Mouse (Mus musculus) midbrain, postnatal 0 days (tissue): ENCODE results near the gene Ifnar1. TPM values are rescaled to one million over a fixed set of nuclear protein-coding genes. Genes with fewer than 3 reads are reported as not detected.

ENCODE experiments used
- ATAC-seq: fragments of 200-750 bp; cut with Nextera tagmentation; 2 replicates; pipeline ENCODE4 v1.8.0; 2017; ENCODE audit warnings: moderate number of reproducible peaks, mild to moderate bottlenecking, moderate TSS enrichment, moderate library complexity; ENCODE audit not compliant: low FRiP score
- DNase-seq: peaks from one replicate; pipeline ENCODE4 v3.0.0-alpha.2; 2015; ENCODE audit warnings: low spot score
- H3K27ac ChIP-seq: fragments of 300-500 bp; sonication (generic); 2 replicates; pipeline ENCODE4 v1.5.1; 2014; ENCODE audit warnings: low read depth, mild to moderate bottlenecking, low read length, mixed read lengths
- H3K27me3 ChIP-seq: fragments of 300-500 bp; sonication (generic); 2 replicates; pipeline ENCODE4 v1.6.1; 2014; ENCODE audit warnings: low read length, control low read depth, mixed read lengths; ENCODE audit not compliant: insufficient read depth
- H3K36me3 ChIP-seq: fragments of 300-500 bp; sonication (generic); 2 replicates; pipeline ENCODE4 v1.6.1; 2014; ENCODE audit warnings: low read length, control low read depth, mixed read lengths; ENCODE audit not compliant: insufficient read depth
- H3K4me1 ChIP-seq: fragments of 300-500 bp; sonication (generic); 2 replicates; pipeline ENCODE4 v1.6.1; 2014; ENCODE audit warnings: mild to moderate bottlenecking, control low read depth, antibody characterized with exemption, low read length, mixed read lengths; ENCODE audit not compliant: insufficient read depth
- H3K4me2 ChIP-seq: fragments of 300-500 bp; sonication (generic); 2 replicates; pipeline ENCODE4 v1.6.1; 2014; ENCODE audit warnings: low read depth, mild to moderate bottlenecking, low read length, mixed read lengths; ENCODE audit not compliant: poor library complexity, severe bottlenecking
- H3K4me3 ChIP-seq: fragments of 300-500 bp; sonication (generic); 2 replicates; pipeline ENCODE4 v1.5.1; 2014; ENCODE audit warnings: low read depth, mild to moderate bottlenecking, low read length, moderate library complexity
- H3K9ac ChIP-seq: fragments of 300-500 bp; sonication (generic); replicated peaks from 2 replicates; pipeline ENCODE4 v1.6.1; 2014; ENCODE audit warnings: mild to moderate bottlenecking, low read length, moderate library complexity, mixed read lengths; ENCODE audit not compliant: poor library complexity, severe bottlenecking
- H3K9me3 ChIP-seq: fragments of 300-500 bp; sonication (generic); 2 replicates; pipeline ENCODE4 v1.6.1; 2016; ENCODE audit warnings: low read length, control low read depth
- CTCF ChIP-seq: IDR thresholded peaks from 2 replicates; pipeline ENCODE4 v1.5.1; 2016; ENCODE audit warnings: antibody characterized with exemption, mild to moderate bottlenecking
- WGBS: fragments of 180-500 bp; shearing (Covaris S2); extraction: QIAGEN DNeasy Blood & Tissue Kit; methylation state at CpG from one replicate; pipeline ENCODE4 v1.1.7; 2014; 5-methylcytosine and 5-hydroxymethylcytosine counted together
- polyA plus RNA-seq: library from polyadenylated mRNA; unstranded; fragments of >200 nt; fragmentation: Nextera tagmentation; extraction: Ambion mirVana; gene quantifications from 2 replicates; pipeline ENCODE4 v1.2.1, GENCODE M21; 2015
- total RNA-seq: library from RNA; depleted of rRNA; stranded (reverse); fragments of >200 nt; gene quantifications from 2 replicates; pipeline ENCODE4 v1.2.3, GENCODE M21; 2014

The Ifnar1 gene
- total and polyA plus RNA-seq, 2 experiments from 2014 or later = 32.4 to 61.1 TPM

DNA sequence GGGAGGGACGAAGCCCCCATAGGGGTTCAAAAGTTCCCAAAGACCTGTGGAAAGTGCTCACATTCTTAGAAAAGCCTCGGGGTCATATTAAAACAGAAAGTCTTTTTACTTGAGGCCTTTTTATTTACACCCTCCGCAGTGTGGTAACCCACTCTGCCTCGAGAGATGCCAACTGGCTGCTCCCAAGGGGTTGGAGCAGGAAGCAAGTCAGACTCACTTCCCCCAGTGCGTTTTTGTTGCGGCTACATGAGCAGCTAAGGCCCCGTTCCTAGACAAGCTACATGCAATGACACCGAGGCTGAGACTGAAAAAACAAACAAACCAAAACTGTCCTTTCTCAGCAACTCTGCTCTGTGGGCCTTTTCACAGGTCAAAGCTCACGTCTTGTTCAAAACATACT lies 53.5 kb downstream of the Ifnar1 start:
- 76% methylated on average over 9 of the region's 9 CpGs for WGBS
- Histone ChIP-seq H3K9ac (no peak overlapping the region), H3K27me3 (no peaks in the 10 kb centered on the region), H3K4me3 (no peak overlapping the region), H3K9me3 (no peaks in the 10 kb centered on the region), H3K4me1 (no peaks in the 10 kb centered on the region), H3K36me3 (no peaks in the 10 kb centered on the region), H3K4me2 (no peak overlapping the region), H3K27ac (no peak overlapping the region)
- TF ChIP-seq CTCF = no peak
- ATAC-seq (no peak), DNase-seq (no peak)

DNA sequence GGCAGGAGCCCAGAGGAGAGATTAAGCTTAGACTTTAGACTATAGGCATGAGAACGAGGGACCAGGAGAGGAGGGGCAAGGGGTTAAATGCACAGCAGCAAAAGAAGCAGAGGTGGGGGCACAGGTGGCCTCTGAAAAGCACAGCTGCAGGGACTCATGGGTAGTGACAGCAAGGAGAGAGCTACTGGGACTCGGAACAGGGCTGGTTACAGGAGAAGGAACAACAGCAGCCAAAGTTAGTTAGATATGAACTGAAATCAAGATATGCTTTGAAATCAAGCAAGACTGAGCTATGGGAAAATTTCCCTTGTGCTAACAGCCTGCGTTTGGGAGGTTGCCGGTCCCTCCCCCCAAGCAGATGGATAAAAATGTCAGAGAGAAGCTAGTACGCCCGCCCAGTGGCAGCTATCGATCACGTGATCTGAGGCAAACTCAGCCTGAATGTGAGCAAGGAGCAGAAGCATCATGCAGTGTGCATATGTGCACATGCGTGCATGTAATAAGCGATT lies 56.6 kb downstream of the Ifnar1 start:
- 36% methylated on average over 10 of the region's 10 CpGs for WGBS
- ATAC-seq = peak; percentile 84
- H3K4me3 ChIP-seq = no peak overlapping the region

DNA sequence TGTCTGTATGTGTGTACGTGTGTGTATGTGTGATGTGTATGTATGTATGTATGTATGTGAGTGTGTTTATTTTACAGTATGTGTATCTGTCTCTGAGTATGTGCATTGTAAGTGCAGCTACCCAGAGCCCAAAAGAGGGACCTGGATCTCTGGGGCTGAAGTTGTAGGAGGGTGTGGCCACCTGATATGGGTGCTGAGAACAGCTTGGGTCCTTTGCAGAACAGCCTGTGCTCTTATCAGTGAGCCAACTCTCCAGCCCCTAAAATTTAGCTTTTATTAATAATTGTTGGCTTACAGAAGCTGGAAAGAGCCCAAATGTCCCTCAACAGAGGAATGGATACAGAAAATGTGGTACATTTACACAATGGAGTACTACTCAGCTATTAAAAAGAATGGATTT lies 58.6 kb downstream of the Ifnar1 start:
- no peak overlapping the region for H3K27ac ChIP-seq
- ATAC-seq (no peak), DNase-seq (no peak)
- no peak overlapping the region for H3K4me3 ChIP-seq
- TF ChIP-seq CTCF = no peak
- no peaks in the 10 kb centered on the region for H3K9me3 ChIP-seq
- H3K36me3 ChIP-seq = no peaks in the 10 kb centered on the region
- peaks cover under 1% of the 10 kb centered on the region; the same call in 1 of the 2 replicates for H3K4me1 ChIP-seq
- no peaks in the 10 kb centered on the region for H3K27me3 ChIP-seq
- H3K4me2 ChIP-seq = no peak overlapping the region
- WGBS = 97% methylated on average over 1 of the region's 1 CpGs
- H3K9ac ChIP-seq = no peak overlapping the region

More for the DNA sequence above, 56.6 kb downstream of the Ifnar1 start:
- TF ChIP-seq CTCF = no peak
- DNase-seq = peak; percentile 48
- H3K4me2 ChIP-seq = peak overlapping the region; percentile 24; the same call in 1 of the 2 replicates
- H3K9ac ChIP-seq = 0 out of 2 replicates have a peak overlapping the region, but pooled peaks have one; percentile 13
- no peaks in the 10 kb centered on the region for H3K4me1 ChIP-seq
- no peaks in the 10 kb centered on the region for H3K36me3 ChIP-seq
- 0 out of 2 replicates have a peak overlapping the region, but pooled peaks have one; percentile 3 for H3K27ac ChIP-seq
- H3K27me3 ChIP-seq = no peaks in the 10 kb centered on the region
- no peaks in the 10 kb centered on the region for H3K9me3 ChIP-seq

DNA sequence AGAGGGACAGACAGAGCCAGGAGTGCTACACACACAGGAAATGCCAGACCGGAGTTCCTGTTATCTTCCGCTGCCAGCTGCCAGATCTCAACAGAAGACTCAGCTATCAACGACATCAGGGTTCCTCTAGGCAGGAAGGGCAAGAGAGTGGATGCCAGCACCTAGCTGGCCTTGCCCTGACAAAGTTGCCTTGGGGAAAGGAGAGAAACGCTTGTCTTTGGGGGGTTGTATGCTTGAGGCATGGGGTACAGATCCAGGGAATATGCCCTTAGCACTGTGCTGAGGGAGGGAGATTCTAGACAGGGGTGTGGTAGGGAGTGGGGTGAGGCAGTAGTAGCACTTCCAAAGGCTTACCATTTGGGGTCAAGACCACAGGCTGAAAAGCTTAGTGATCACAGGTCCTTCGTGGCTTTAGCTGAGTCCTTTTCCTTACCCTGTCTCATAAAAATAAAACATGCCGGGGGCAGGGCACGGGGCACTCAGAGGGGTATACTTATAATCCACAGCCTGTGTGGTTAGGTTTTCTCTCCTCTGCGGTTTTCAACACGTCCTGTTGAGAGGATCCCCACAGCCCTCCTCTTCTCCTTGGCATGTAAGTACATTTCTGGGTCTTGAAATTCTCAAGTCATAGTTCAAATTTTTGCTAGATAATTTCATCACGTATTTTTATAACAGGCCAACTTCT lies 60.7 kb downstream of the Ifnar1 start:
- Histone ChIP-seq H3K4me2 (no peak overlapping the region), H3K4me3 (no peak overlapping the region), H3K27me3 (no peaks in the 10 kb centered on the region), H3K9ac (no peak overlapping the region), H3K4me1 (peaks cover 6% of the 10 kb centered on the region; the same call in 1 of the 2 replicates), H3K27ac (no peak overlapping the region), H3K36me3 (no peaks in the 10 kb centered on the region), H3K9me3 (no peaks in the 10 kb centered on the region)
- no peak for TF ChIP-seq CTCF
- DNase-seq (no peak), ATAC-seq (no peak)
- 75% methylated on average over 10 of the region's 10 CpGs for WGBS

DNA sequence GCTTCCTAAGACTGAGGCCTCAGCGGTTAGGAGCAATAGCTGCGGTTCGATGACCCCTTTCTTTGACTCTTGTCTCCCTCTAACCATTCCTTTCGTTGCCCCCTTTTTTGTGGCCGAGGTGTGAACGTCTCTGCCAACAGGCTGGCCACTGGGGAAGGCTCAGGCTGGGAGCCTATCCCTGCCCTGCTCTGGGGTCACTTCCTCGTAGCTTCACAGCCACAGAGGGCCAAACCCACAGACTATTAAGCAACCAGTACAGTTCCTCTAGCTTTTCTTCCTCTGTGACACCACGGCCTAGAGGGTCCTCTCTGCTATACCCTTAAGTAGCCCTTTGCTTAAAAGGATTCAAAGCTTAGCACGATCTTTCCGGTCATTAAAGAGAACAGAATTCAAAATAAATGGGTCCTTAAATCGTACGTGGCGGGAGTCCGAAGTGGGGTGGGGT lies 61.4 kb downstream of the Ifnar1 start:
- Histone ChIP-seq H3K9me3 (no peaks in the 10 kb centered on the region), H3K9ac (peak overlapping the region; percentile 96), H3K4me3 (peak overlapping the region; percentile 80), H3K27ac (peak overlapping the region; percentile 55; the same call in 1 of the 2 replicates), H3K36me3 (no peaks in the 10 kb centered on the region), H3K4me2 (peak overlapping the region; percentile 83), H3K27me3 (no peaks in the 10 kb centered on the region), H3K4me1 (peaks cover 6% of the 10 kb centered on the region; the same call in 1 of the 2 replicates)
- TF ChIP-seq CTCF = no peak
- 21% methylated on average over 14 of the region's 14 CpGs for WGBS
- peak; percentile 35 for ATAC-seq
- no peak for DNase-seq
